Mouse (Mus musculus) forebrain, embryonic 16.5 days (tissue): ENCODE measurements around the gene Hlx. TPM values are rescaled to one million over a fixed set of nuclear protein-coding genes. Genes with fewer than 3 reads are reported as not detected.

Source experiments
- ATAC-seq: fragments of 200-750 bp; cut with Nextera tagmentation; 2 replicates; pipeline ENCODE4 v1.8.0; 2017; ENCODE audit warnings: mild to moderate bottlenecking, moderate library complexity
- H3K27ac ChIP-seq: fragments of 300-500 bp; sonication (generic); 2 replicates; pipeline ENCODE4 v1.5.1; 2014; ENCODE audit warnings: low read length, control low read depth
- H3K27me3 ChIP-seq: fragments of 300-500 bp; sonication (generic); replicated peaks from 2 replicates; pipeline ENCODE4 v1.6.1; 2014; ENCODE audit warnings: low read length; ENCODE audit not compliant: control insufficient read depth, insufficient read depth
- H3K36me3 ChIP-seq: fragments of 300-500 bp; sonication (generic); 2 replicates; pipeline ENCODE4 v1.6.1; 2014; ENCODE audit not compliant: control insufficient read depth, insufficient read depth
- H3K4me1 ChIP-seq: fragments of 300-500 bp; sonication (generic); replicated peaks from 2 replicates; pipeline ENCODE4 v1.6.1; 2014; ENCODE audit warnings: low read length; ENCODE audit not compliant: control insufficient read depth, insufficient read depth
- H3K4me2 ChIP-seq: fragments of 300-500 bp; sonication (generic); 2 replicates; pipeline ENCODE4 v1.6.1; 2014; ENCODE audit warnings: mild to moderate bottlenecking, low read length, control low read depth
- H3K4me3 ChIP-seq: fragments of 300-500 bp; sonication (generic); replicated peaks from 2 replicates; pipeline ENCODE4 v1.5.1; 2014; ENCODE audit warnings: mild to moderate bottlenecking, low read length, control low read depth
- H3K9ac ChIP-seq: fragments of 300-500 bp; sonication (generic); replicated peaks from 2 replicates; pipeline ENCODE4 v1.6.1; 2014; ENCODE audit warnings: low read depth, low read length, control low read depth
- H3K9me3 ChIP-seq: fragments of 300-500 bp; sonication (generic); 2 replicates; pipeline ENCODE4 v1.6.1; 2016; ENCODE audit warnings: low read length; ENCODE audit not compliant: control insufficient read depth
- WGBS: fragments of 180-500 bp; shearing (Covaris S2); extraction: QIAGEN DNeasy Blood & Tissue Kit; methylation state at CpG from one replicate; pipeline ENCODE4 v1.1.7; 2014; 5-methylcytosine and 5-hydroxymethylcytosine counted together
- polyA plus RNA-seq: library from polyadenylated mRNA; unstranded; fragments of >200 nt; fragmentation: Nextera tagmentation; extraction: Ambion mirVana; gene quantifications from 2 replicates; pipeline ENCODE4 v1.2.1, GENCODE M21; 2015

The Hlx gene
- polyA plus RNA-seq, 1 experiment from 2014 or later, result 1.8 TPM

DNA sequence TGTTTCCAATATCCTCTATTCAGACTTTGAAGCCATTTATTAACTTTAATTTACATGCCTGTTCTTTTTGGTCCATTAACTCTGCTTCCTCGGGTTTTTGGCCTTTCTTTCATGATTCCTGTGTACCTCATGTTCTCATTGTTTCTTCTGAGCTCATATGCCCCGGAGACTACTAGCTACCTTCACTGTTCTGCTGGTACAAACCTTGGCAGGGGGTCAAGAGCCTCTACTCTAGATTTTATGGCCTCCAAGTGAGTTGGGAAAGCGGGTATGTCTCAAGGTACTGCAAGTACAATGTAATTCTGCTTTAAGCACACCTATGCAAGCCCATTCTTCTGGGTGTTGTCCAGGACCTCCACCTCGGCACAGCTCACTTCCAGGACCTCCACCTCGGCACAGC, 30.5 kb upstream of the Hlx start:
- no peaks in the 10 kb centered on the region for H3K4me1 ChIP-seq
- no peaks in the 10 kb centered on the region for H3K36me3 ChIP-seq
- H3K4me3 ChIP-seq, result no peak overlapping the region
- H3K9me3 ChIP-seq, result no peaks in the 10 kb centered on the region
- no peak overlapping the region for H3K4me2 ChIP-seq
- H3K9ac ChIP-seq, result no peak overlapping the region
- no peak for ATAC-seq
- 75% methylated on average over 5 of the region's 5 CpGs for WGBS
- no peak overlapping the region for H3K27ac ChIP-seq
- no peaks in the 10 kb centered on the region for H3K27me3 ChIP-seq

DNA sequence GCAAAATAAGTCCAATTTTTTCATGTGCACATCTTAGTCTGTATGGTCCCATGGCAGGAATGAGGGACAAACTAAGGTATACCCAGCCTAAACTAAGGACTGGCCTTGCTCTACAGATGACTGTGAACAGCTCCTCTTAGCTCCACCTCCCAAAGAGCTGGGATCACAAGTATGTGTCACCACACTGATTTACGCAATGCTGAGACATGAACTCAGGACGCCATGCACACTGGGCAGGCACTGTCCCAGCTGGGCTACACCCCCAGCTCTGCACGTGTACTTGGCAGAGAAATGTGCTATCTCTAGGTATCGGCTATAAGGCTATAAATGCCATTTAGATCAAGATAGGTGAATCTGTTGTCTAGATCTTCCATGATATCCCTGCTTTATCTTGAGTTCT, 29.6 kb upstream of the Hlx start:
- ATAC-seq, result no peak
- Histone ChIP-seq H3K4me3 (no peak overlapping the region), H3K36me3 (no peaks in the 10 kb centered on the region), H3K9me3 (no peaks in the 10 kb centered on the region), H3K4me1 (no peaks in the 10 kb centered on the region), H3K4me2 (no peak overlapping the region), H3K27me3 (no peaks in the 10 kb centered on the region), H3K27ac (no peak overlapping the region), H3K9ac (no peak overlapping the region)
- 85% methylated on average over 4 of the region's 4 CpGs for WGBS

DNA sequence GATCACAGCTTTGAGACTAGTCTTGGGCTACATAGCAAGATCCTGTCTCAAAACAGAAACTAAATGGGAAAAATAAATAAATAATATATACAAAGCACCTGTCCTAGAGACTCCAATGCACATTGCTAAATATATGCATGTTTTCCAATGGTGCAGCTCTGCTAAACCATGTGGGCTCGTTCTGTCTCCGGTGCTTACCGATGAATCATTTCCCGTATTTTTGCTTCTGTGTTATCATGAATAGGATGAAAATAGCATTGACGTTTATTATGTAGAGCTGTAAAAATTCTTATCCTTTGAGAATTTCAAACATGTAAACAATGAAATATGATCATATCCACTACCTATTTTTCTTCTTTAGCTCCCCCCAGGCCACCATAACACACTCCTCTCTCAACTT, 20.3 kb upstream of the Hlx start:
- Histone ChIP-seq H3K4me2 (no peak overlapping the region), H3K9me3 (no peaks in the 10 kb centered on the region), H3K27me3 (no peaks in the 10 kb centered on the region), H3K36me3 (no peaks in the 10 kb centered on the region), H3K9ac (no peak overlapping the region), H3K4me1 (no peaks in the 10 kb centered on the region), H3K27ac (no peak overlapping the region), H3K4me3 (no peak overlapping the region)
- WGBS, result 90% methylated on average over 5 of the region's 5 CpGs
- ATAC-seq, result no peak

DNA sequence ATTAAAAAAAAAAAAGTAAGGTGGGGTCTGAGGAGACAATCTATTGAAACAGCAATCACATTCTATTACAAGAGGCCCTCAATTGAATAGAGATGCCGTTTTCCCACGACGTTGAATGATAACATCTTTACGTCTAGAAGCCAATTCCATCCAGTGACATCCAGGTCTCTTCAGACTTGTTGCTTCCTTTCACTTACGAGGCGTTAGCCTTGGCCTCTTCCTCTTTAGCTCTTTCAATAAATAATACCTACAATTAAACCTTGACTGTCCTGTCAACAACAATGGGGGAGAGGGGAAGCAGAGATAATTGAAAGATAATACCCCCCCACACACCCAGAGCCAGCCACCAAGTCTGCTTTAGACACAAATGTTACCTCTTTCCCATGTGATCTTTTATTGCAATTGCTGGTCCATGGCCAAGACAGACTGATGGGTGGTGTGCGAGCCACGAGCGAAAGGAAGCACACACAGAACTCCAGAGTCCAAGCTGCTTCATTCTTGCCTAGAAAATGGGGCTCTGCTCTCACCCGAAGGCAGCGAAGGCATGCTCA, 17.8 kb upstream of the Hlx start:
- no peak for ATAC-seq
- Histone ChIP-seq H3K4me1 (no peaks in the 10 kb centered on the region), H3K4me2 (no peak overlapping the region), H3K9ac (no peak overlapping the region), H3K27ac (no peak overlapping the region), H3K36me3 (no peaks in the 10 kb centered on the region), H3K4me3 (no peak overlapping the region), H3K9me3 (no peaks in the 10 kb centered on the region), H3K27me3 (0 out of 2 replicates have a peak, but pooled peaks cover 2% of the 10 kb centered on the region)
- 83% methylated on average over 11 of the region's 11 CpGs for WGBS

DNA sequence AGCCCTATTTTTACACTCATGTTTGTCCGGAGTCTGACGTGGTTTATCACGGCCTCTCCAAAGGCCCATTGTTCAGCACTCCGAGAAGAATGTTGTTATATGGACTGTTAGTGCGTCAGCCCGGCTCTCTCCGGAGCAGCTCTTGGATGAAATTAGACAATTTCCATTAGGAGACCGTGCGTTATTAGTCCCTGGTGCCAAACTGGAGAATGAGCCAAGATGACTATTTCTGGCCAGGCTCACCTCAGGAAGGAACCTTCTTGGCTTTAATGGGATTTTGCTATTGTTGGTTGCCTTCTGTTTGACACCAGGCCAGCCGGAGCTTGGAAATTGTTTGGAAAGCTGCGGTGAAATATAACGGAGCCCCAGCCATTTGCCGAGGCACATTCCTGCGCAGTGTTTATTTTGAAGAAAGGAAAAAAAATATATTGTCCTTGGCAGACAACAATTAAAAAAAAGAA, 16.3 kb upstream of the Hlx start:
- no peak overlapping the region for H3K9ac ChIP-seq
- H3K9me3 ChIP-seq, result no peaks in the 10 kb centered on the region
- peak overlapping the region; percentile 5; the same call in 1 of the 2 replicates for H3K4me2 ChIP-seq
- WGBS, result 38% methylated on average over 14 of the region's 14 CpGs
- H3K4me1 ChIP-seq, result no peaks in the 10 kb centered on the region
- 0 out of 2 replicates have a peak, but pooled peaks cover 2% of the 10 kb centered on the region for H3K27me3 ChIP-seq
- H3K27ac ChIP-seq, result no peak overlapping the region
- no peaks in the 10 kb centered on the region for H3K36me3 ChIP-seq
- no peak for ATAC-seq
- no peak overlapping the region for H3K4me3 ChIP-seq

DNA sequence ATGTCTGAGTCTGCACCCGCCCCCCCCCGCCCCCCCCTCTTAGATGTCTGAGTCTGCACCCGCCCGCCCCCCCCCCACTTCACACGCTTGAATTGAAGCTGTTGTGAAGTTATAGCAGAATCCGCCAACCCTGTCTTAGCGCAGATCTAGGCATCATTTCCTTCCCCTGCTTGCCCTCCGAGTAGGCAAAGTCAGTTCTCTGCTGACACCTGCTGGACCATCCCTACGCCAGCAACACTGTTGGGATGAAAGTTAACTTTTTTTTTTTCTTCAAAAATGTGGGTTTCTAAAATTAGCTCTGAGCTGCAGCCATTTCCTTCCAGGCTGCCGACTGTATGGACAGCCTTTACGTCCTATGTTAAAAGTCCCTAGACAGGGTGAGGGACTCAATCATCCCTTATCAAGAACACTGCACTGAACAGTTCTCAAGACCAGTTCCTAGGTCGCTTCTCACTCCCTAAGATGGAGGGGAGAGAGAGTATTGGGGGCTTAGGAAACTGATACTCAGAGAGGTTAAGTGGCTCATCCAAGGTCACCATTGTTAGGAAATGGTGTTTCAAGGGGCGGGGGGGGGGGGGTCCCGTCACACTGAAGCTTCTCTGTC, 5.6 kb upstream of the Hlx start:
- Histone ChIP-seq H3K27ac (no peak overlapping the region), H3K9me3 (no peaks in the 10 kb centered on the region), H3K27me3 (peaks cover 57% of the 10 kb centered on the region), H3K36me3 (no peaks in the 10 kb centered on the region), H3K4me1 (peaks cover 4% of the 10 kb centered on the region; the same call in 1 of the 2 replicates), H3K4me2 (no peak overlapping the region), H3K4me3 (no peak overlapping the region), H3K9ac (no peak overlapping the region)
- 9% methylated on average over 12 of the region's 14 CpGs for WGBS
- ATAC-seq, result peak; percentile 67; the same call in 1 of the 2 replicates

DNA sequence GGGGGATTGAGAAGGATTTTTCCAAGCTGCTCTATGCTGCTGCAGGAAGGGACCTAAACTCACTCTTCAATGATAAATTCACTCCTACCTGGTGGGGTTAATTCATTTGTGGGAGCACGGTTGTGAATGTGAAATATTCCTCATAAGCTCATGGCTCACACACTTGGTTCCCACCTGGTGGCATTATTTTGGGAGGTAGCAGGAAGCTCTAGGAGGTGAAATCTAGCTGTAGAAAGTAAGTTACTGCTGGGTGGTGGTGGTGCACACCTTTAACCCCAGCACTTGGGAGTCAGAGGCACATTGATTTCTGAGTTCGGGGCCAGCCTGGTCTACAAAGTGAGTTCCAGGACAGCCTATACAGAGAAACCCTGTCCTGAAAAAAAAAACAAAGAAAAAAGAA, 4.8 kb upstream of the Hlx start:
- Histone ChIP-seq H3K9ac (no peak overlapping the region), H3K36me3 (no peaks in the 10 kb centered on the region), H3K27ac (no peak overlapping the region), H3K4me2 (no peak overlapping the region), H3K9me3 (no peaks in the 10 kb centered on the region), H3K4me1 (peaks cover 10% of the 10 kb centered on the region), H3K27me3 (peaks cover 62% of the 10 kb centered on the region), H3K4me3 (no peak overlapping the region)
- no peak for ATAC-seq
- 24% methylated on average over 2 of the region's 2 CpGs for WGBS

DNA sequence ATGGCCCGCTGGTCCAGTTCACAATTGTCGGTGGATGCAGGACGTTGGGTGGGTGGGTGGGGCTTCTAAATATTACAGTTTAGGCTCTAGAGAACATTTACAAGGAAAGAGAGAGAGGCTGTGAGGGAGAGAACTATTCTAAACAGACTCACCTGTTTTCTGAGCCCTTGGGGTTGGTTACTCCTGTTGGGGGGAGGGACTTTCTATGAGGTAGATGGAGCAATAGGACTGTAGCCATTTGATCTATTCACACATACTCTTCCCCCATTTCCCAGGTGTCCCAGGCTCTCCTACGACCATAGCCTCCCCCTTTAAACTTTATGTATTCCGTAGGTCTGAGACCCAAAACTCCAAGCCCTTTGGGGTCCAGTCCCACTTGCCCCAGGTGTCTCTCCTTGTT, 3.8 kb upstream of the Hlx start:
- Histone ChIP-seq H3K36me3 (no peaks in the 10 kb centered on the region), H3K9ac (no peak overlapping the region), H3K9me3 (no peaks in the 10 kb centered on the region), H3K4me3 (no peak overlapping the region), H3K27me3 (peaks cover 65% of the 10 kb centered on the region), H3K4me2 (no peak overlapping the region), H3K27ac (no peak overlapping the region), H3K4me1 (peaks cover 19% of the 10 kb centered on the region)
- WGBS, result 3% methylated on average over 5 of the region's 5 CpGs
- no peak for ATAC-seq

DNA sequence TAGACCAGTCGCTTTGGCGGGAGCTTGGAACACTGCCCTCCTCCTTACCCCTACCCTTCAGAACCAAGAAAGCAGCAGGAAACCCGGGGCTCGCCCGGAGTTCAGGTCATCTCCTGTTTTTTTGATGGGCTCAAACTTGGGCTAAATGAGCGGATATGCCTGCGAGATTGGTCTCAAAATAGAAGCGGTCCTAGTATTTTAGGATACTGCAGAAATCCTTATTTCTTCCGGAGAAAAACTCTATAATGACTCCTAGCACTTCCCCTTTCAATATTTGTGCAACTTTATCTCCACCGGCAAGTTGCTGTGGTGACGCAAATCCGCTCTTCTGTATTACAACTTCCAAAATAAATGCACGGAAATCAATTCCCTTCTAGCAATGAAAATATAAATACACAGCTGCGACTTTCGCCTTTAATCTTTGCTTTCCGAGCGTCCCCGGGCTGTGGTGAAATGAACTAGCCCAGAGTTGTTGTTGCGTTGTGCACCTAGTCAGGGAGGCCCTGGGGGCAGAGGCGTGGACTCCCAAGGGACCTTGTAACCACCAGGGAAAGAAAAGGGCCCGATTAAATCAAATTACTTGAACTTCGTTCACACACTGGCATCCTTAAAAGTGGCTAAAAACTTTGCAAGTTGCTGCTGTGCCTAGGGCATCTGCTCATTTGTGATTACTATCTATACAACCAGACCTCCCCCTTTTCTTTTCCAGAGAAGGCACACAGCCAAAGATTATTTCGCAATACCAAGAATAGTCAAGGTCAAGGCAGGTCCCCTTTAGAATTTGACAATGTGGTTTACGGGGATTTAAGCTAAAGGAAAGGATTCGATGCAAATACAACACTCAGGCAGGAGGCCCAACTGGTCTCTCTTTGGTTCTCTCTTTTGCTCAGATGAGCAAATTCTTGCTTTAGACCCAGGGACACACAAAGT, 2.8 kb upstream of the Hlx start:
- no peaks in the 10 kb centered on the region for H3K9me3 ChIP-seq
- no peak overlapping the region for H3K4me2 ChIP-seq
- no peak overlapping the region for H3K4me3 ChIP-seq
- no peak overlapping the region for H3K27ac ChIP-seq
- no peaks in the 10 kb centered on the region for H3K36me3 ChIP-seq
- H3K27me3 ChIP-seq, result peaks cover 69% of the 10 kb centered on the region
- H3K9ac ChIP-seq, result no peak overlapping the region
- 1% methylated on average over 25 of the region's 25 CpGs for WGBS
- H3K4me1 ChIP-seq, result peaks cover 19% of the 10 kb centered on the region
- no peak for ATAC-seq
